Mouse (Mus musculus) lung, embryonic 16.5 days (tissue): ENCODE results near the gene Poll. TPM values are rescaled to one million over a fixed set of nuclear protein-coding genes. Genes with fewer than 3 reads are reported as not detected.

Experiments
- ATAC-seq: fragments of 200-750 bp; cut with Nextera tagmentation; 2 replicates; pipeline ENCODE4 v1.8.0; 2017; ENCODE audit warnings: low read depth, mild to moderate bottlenecking, moderate library complexity
- H3K27ac ChIP-seq: fragments of 300-500 bp; sonication (generic); 2 replicates; pipeline ENCODE4 v1.5.1; 2014; ENCODE audit warnings: mild to moderate bottlenecking, control low read depth, low read length
- H3K27me3 ChIP-seq: fragments of 300-500 bp; sonication (generic); 2 replicates; pipeline ENCODE4 v1.6.1; 2014; ENCODE audit warnings: low read depth, low read length, mixed read lengths; ENCODE audit not compliant: control insufficient read depth, insufficient read depth
- H3K36me3 ChIP-seq: fragments of 300-500 bp; sonication (generic); 2 replicates; pipeline ENCODE4 v1.6.1; 2014; ENCODE audit warnings: low read length; ENCODE audit not compliant: control insufficient read depth, insufficient read depth
- H3K4me1 ChIP-seq: fragments of 300-500 bp; sonication (generic); replicated peaks from 2 replicates; pipeline ENCODE4 v1.6.1; 2014; ENCODE audit warnings: low read length, mixed read lengths; ENCODE audit not compliant: control insufficient read depth, insufficient read depth
- H3K4me2 ChIP-seq: fragments of 300-500 bp; sonication (generic); 2 replicates; pipeline ENCODE4 v1.6.1; 2014; ENCODE audit warnings: low read depth, low read length, control low read depth
- H3K4me3 ChIP-seq: fragments of 300-500 bp; sonication (generic); 2 replicates; pipeline ENCODE4 v1.5.1; 2014; ENCODE audit warnings: mild to moderate bottlenecking, low read length, control low read depth
- H3K9ac ChIP-seq: fragments of 300-500 bp; sonication (generic); 2 replicates; pipeline ENCODE4 v1.6.1; 2014; ENCODE audit warnings: low read length, control low read depth
- H3K9me3 ChIP-seq: fragments of 300-500 bp; sonication (generic); 2 replicates; pipeline ENCODE4 v1.6.1; 2016; ENCODE audit warnings: low read length; ENCODE audit not compliant: control insufficient read depth
- WGBS: fragments of 180-500 bp; shearing (Covaris S2); extraction: QIAGEN DNeasy Blood & Tissue Kit; methylation state at CpG from one replicate; pipeline ENCODE4 v1.1.7; 2014; 5-methylcytosine and 5-hydroxymethylcytosine counted together
- polyA plus RNA-seq: library from polyadenylated mRNA; unstranded; fragments of >200 nt; fragmentation: Nextera tagmentation; extraction: Ambion mirVana; gene quantifications from 2 replicates; pipeline ENCODE4 v1.2.1, GENCODE M21; 2015

The Poll gene
- polyA plus RNA-seq, 1 experiment from 2014 or later: 17.4 TPM

DNA sequence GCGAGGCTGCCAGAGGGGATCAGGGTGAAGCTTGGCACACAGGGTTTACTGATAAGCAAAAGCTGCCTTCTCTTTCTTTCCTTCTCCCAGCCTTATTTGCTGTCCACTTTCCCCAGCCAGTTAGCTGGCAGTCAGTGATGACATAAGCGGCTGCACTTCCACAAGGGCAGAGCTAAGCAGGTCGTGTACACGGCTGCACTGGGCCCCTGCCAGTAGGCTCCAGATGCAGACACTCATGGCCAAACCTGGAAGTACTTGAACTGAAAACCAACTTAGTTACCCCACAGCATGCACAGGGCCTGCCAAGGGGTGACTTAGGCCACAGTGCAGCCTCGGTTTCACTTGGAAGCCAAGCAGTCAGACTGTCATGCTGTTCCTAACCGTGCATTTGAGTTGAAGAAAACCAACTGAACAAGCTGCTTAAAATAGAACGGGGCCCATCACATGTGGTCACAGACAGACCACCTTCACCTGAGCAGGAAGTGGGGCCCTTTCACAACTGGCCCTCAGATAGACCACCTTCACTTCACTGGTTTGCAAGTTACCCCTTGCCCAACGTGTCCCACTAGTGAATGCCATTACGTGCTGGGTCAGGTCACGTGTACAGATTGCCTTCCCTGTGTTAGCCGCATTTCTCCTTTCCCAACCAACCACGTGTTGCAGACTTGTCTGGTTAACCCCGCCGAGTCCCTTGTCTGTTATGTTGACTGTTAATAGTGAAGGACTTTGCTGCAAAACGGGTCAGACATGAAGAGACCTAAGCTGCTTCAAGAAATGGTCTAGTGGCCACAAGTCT lies 29.9 kb downstream of the Poll start:
- H3K36me3 ChIP-seq: peaks cover 9% of the 10 kb centered on the region; the same call in 1 of the 2 replicates
- H3K9me3 ChIP-seq: no peaks in the 10 kb centered on the region
- peaks cover 5% of the 10 kb centered on the region for H3K4me1 ChIP-seq
- ATAC-seq: peak; percentile 89
- H3K9ac ChIP-seq: no peak overlapping the region
- H3K27me3 ChIP-seq: no peaks in the 10 kb centered on the region
- peak overlapping the region; percentile 34 for H3K27ac ChIP-seq
- H3K4me2 ChIP-seq: no peak overlapping the region
- no peak overlapping the region for H3K4me3 ChIP-seq
- WGBS: 48% methylated on average over 15 of the region's 15 CpGs

DNA sequence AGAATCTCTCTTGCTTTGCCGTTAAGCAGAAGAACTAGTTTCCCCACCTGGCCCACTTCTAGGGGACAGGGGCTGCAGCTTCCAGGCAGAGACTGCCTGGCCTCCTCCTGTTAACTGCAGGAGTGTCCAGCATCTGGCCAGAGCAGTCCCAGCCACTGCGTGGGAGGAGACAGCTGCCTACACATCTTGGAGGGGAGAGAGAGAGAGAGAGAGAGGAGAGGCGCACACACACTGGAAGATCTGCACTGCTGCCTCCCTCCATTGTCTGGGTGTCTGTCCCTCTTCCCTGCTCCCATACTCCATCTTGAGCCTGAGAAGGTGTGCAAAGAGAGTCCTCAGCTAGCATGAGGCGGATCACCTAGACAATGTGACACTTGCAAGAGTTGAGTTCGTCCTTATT lies 31.0 kb downstream of the Poll start:
- Histone ChIP-seq H3K27ac (peak overlapping the region; percentile 56; the same call in 1 of the 2 replicates), H3K9ac (no peak overlapping the region), H3K36me3 (peaks cover 9% of the 10 kb centered on the region; the same call in 1 of the 2 replicates), H3K4me3 (no peak overlapping the region), H3K9me3 (no peaks in the 10 kb centered on the region), H3K4me2 (no peak overlapping the region), H3K27me3 (no peaks in the 10 kb centered on the region), H3K4me1 (peaks cover 5% of the 10 kb centered on the region)
- WGBS: 69% methylated on average over 5 of the region's 5 CpGs
- ATAC-seq: no peak

DNA sequence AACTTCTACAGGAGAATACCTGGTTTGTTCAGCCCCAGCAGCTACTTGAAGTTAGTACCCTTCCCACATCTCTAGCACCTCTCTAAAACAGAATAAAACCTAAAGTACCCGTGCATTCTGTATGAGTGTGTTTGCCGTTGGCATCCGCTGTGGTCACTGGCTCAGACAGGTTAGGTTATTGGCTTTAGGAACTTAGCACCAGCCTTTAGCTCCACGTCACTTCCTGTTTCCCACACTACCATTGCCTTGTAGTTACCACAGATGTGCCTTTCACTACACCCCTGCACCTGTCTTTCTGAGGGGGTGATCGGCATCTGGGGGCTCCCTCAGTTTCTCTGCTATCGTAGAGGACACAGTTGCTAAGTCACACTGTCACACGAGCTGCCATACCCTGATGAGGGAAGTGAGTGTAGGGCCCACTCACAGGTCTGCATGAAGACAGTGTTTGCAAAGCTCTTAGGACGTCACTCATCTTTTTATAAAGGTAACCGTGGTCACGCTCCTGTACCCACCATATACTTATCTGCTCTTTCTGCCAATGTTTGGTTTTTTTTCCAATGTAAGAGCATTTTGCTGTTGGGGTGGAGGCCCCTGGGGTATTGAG lies 32.3 kb downstream of the Poll start:
- H3K36me3 ChIP-seq: peaks cover 11% of the 10 kb centered on the region; the same call in 1 of the 2 replicates
- H3K4me1 ChIP-seq: peaks cover 5% of the 10 kb centered on the region
- no peak overlapping the region for H3K4me3 ChIP-seq
- no peak overlapping the region for H3K9ac ChIP-seq
- no peaks in the 10 kb centered on the region for H3K9me3 ChIP-seq
- H3K27ac ChIP-seq: no peak overlapping the region
- no peak overlapping the region for H3K4me2 ChIP-seq
- 82% methylated on average over 10 of the region's 10 CpGs for WGBS
- H3K27me3 ChIP-seq: no peaks in the 10 kb centered on the region
- ATAC-seq: no peak

- no peak overlapping the region for H3K4me2 ChIP-seq
- ATAC-seq: no peak
- H3K36me3 ChIP-seq: peaks cover 11% of the 10 kb centered on the region; the same call in 1 of the 2 replicates
- no peak overlapping the region for H3K27ac ChIP-seq
- H3K9ac ChIP-seq: no peak overlapping the region
- 83% methylated on average over 7 of the region's 7 CpGs for WGBS
- H3K27me3 ChIP-seq: no peaks in the 10 kb centered on the region
- H3K9me3 ChIP-seq: no peaks in the 10 kb centered on the region
- peaks cover 5% of the 10 kb centered on the region for H3K4me1 ChIP-seq
- H3K4me3 ChIP-seq: no peak overlapping the region
These were observed 32.9 kb downstream of the Poll start for GRCm38 (mm10) chr19:45527382-45527781.

DNA sequence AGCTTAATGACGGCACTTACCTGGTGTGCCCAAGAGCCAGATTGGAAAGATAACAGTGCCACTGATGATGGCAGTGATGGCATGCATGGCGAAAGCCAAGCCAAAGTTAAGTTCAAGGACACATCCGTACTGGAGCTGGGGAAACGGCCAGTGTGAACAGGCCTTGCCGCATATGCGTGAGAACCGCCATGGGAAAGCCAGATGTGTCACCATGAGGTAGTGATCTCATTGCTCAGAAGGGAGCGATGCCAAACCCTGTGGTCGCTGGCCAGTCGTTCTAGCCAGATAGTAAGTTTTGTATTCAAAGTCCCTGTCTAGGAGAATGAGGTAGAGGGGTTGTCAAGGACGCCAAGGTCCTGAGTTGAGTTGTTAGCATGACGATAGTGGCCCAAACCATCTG lies 44.1 kb downstream of the Poll start:
- no peak overlapping the region for H3K9ac ChIP-seq
- no peak overlapping the region for H3K27ac ChIP-seq
- H3K4me3 ChIP-seq: no peak overlapping the region
- no peak for ATAC-seq
- no peaks in the 10 kb centered on the region for H3K9me3 ChIP-seq
- H3K4me2 ChIP-seq: no peak overlapping the region
- WGBS: 91% methylated on average over 12 of the region's 12 CpGs
- no peaks in the 10 kb centered on the region for H3K27me3 ChIP-seq
- no peaks in the 10 kb centered on the region for H3K36me3 ChIP-seq
- H3K4me1 ChIP-seq: no peaks in the 10 kb centered on the region

DNA sequence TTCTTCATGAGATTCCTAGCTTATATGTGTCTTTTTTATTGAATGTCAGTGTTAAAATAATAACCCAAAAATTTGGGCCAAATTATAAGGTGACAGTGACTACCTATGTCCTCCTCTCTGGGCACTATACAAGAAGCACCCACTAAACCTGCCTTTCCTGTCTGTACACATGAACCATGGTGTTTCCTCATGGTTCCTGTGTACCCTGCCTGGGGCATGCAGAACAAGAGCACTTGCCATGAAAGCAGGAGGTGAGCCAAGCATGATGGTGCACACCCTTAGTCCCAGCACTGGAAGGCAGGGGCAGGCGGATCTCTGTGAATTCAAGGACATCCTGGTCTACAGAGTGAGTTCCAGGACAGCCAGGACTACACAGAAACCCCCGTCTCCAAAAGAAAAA lies 45.0 kb downstream of the Poll start:
- Histone ChIP-seq H3K27me3 (no peaks in the 10 kb centered on the region), H3K4me1 (no peaks in the 10 kb centered on the region), H3K4me2 (no peak overlapping the region), H3K9ac (no peak overlapping the region), H3K36me3 (no peaks in the 10 kb centered on the region), H3K27ac (no peak overlapping the region), H3K9me3 (no peaks in the 10 kb centered on the region), H3K4me3 (no peak overlapping the region)
- WGBS: 82% methylated on average over 2 of the region's 2 CpGs
- ATAC-seq: no peak

- no peak for ATAC-seq
- Histone ChIP-seq H3K4me1 (no peaks in the 10 kb centered on the region), H3K9me3 (no peaks in the 10 kb centered on the region), H3K9ac (no peak overlapping the region), H3K36me3 (no peaks in the 10 kb centered on the region), H3K27ac (no peak overlapping the region), H3K4me3 (no peak overlapping the region), H3K4me2 (no peak overlapping the region), H3K27me3 (no peaks in the 10 kb centered on the region)
- 81% methylated on average over 4 of the region's 4 CpGs for WGBS
These were observed 48.9 kb downstream of the Poll start for GRCm38 (mm10) chr19:45511406-45511805.

- Histone ChIP-seq H3K9me3 (no peaks in the 10 kb centered on the region), H3K4me2 (no peak overlapping the region), H3K9ac (no peak overlapping the region), H3K27ac (no peak overlapping the region), H3K36me3 (no peaks in the 10 kb centered on the region), H3K27me3 (no peaks in the 10 kb centered on the region), H3K4me3 (no peak overlapping the region), H3K4me1 (no peaks in the 10 kb centered on the region)
- WGBS: 77% methylated on average over 3 of the region's 3 CpGs
- no peak for ATAC-seq
These were observed 49.7 kb downstream of the Poll start for GRCm38 (mm10) chr19:45510680-45511079.

GRCm38 (mm10) chr19:45507531-45507930 lies 52.8 kb downstream of the Poll start:
- H3K9ac ChIP-seq: no peak overlapping the region
- H3K4me2 ChIP-seq: no peak overlapping the region
- no peak overlapping the region for H3K4me3 ChIP-seq
- no peak overlapping the region for H3K27ac ChIP-seq
- H3K9me3 ChIP-seq: no peaks in the 10 kb centered on the region
- ATAC-seq: no peak
- 70% methylated on average over 19 of the region's 19 CpGs for WGBS
- H3K27me3 ChIP-seq: no peaks in the 10 kb centered on the region
- H3K36me3 ChIP-seq: no peaks in the 10 kb centered on the region
- no peaks in the 10 kb centered on the region for H3K4me1 ChIP-seq
